Comparison of ENCODE assay signal across 8 mouse cellular contexts in the genomic region with DNA sequence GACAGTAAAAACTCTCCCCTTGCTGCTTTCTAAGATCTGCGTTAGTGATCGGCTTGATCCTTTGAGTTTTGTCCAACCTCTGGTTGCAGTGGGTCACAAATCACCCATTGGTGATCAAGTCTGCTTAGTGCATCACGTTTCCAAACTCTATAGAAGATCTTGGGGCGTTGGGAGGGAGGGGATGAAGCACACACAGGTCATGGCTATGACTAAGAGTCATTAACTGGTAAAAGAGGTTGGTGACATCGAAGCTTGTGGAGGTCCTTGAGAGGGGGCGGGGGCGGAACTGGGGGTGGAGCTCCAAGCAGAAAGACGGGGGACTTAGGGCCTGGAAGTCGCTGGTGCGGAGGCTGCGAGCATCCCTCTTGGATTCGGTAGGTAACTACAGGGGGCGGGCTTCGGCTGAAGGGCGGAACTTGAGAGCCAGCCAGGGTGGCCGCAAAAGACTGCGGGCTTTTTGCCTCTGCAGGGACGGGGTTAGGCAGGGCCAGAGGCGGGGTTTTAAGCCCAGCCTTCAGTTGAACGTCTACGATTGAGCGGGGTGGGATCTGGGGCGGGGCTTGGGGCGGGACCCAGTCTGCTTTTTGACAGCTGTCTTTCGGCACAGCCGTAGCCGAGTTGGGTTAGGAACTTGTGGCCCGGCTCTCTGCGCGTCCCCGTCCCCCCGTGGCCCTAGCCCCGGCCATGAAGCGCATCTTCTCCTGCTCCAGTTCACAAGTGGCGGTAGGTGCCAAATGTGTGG. TPM values are rescaled to one million over a fixed set of nuclear protein-coding genes. Genes with fewer than 3 reads are reported as not detected.
A peak's percentile ranks its signal among the peaks of the same experiment; 100 is the strongest.
DNase-seq lines count a peak whose midpoint lies in the region; ATAC-seq lines count a peak whose summit lies in the region.

A gene (plus strand): TSS at position 405 of the 742 bp plus-strand sequence.

- peak; percentile 98 for DNase-seq in ZHBTc4 (ENCODE audit: low read depth, low spot score)
- DNase-seq in cerebellum, postnatal 4 days (ENCODE audit: low spot score in 2 of 2), result peak; percentile 56 to 58
- peak; percentile 76 for DNase-seq in gastrocnemius, adult 18-20 months (ENCODE audit: low spot score)
- DNase-seq in left cerebral cortex, adult 11 months (ENCODE audit: low spot score), result peak; percentile 47
- DNase-seq in lung, postnatal 36 days, result peak; percentile 91
- peak; percentile 42 for DNase-seq in retina, postnatal 7 days (ENCODE audit: low read depth, low spot score)
- peak; percentile 49 for DNase-seq in urinary bladder, adult 2 months (ENCODE audit: low spot score)

- H3K36me3 ChIP-seq in hindbrain, embryonic 16.5 days (ENCODE audit: control insufficient read depth, insufficient read depth, low read length), result no peaks in the 10 kb centered on the region

- no peaks in the 10 kb centered on the region for H3K9me3 ChIP-seq in hindbrain, embryonic 16.5 days (ENCODE audit: control insufficient read depth, low read length)

- WGBS in hindbrain, embryonic 16.5 days, result 4% methylated on average over 34 of the region's 35 CpGs

- H3K4me1 ChIP-seq in hindbrain, embryonic 16.5 days (ENCODE audit: control insufficient read depth, insufficient read depth, low read depth, low read length), result peaks cover 3% of the 10 kb centered on the region; the same call in 1 of the 2 replicates

- peak within 1 kb of the TSS; percentile 61 for H3K9ac ChIP-seq in hindbrain, embryonic 16.5 days (ENCODE audit: low read depth, low read length)

- ATAC-seq in hindbrain, embryonic 16.5 days, result peak; percentile 97

- H3K27ac ChIP-seq in hindbrain, embryonic 16.5 days (ENCODE audit: low read depth, low read length), result no peak within 1 kb of the TSS

- H3K27me3 ChIP-seq in hindbrain, embryonic 16.5 days (replicated peaks; ENCODE audit: control insufficient read depth, insufficient read depth, low read length), result peaks cover 4% of the 10 kb centered on the region

- H3K4me3 ChIP-seq in hindbrain, embryonic 16.5 days (ENCODE audit: low read length), result peak within 1 kb of the TSS; percentile 54

- peak within 1 kb of the TSS; percentile 92 for H3K4me2 ChIP-seq in hindbrain, embryonic 16.5 days (ENCODE audit: low read length)

RNA-seq across cellular contexts. Expression of the gene that starts here (rescaled TPM):
- under 1 TPM; 0.18 to 0.31 TPM for total RNA-seq in gastrocnemius, adult 18-20 months (2021)
- 2.5 and 2.8 TPM in 2 replicates for polyA plus RNA-seq in hindbrain, embryonic 16.5 days (2015; fragmentation: Nextera tagmentation; extraction: Ambion mirVana)
- polyA plus RNA-seq in urinary bladder, adult 2 months (2012; rRNA removed), result 9.5 TPM in 2 replicates

Comparison
In these comparisons a context has a peak if more than half of its experiments do, and no peak if none do; other contexts are left out.
1. Peak in DNase-seq in gastrocnemius, adult 18-20 months; RNA of the gene not detected or under 1 TPM.
2. DNase-seq: peak in every context shown above with its lines; median percentile 98 in ZHBTc4; 91 in lung, postnatal 36 days; 76 in gastrocnemius, adult 18-20 months; 57 in cerebellum, postnatal 4 days; 49 in urinary bladder, adult 2 months; 47 in left cerebral cortex, adult 11 months; 42 in retina, postnatal 7 days.